Mouse (Mus musculus) neural tube, embryonic 15.5 days (tissue): ENCODE data around the gene Cpa5. TPM values are rescaled to one million over a fixed set of nuclear protein-coding genes. Genes with fewer than 3 reads are reported as not detected.

Source experiments
- ATAC-seq: fragments of 200-750 bp; cut with Nextera tagmentation; 2 replicates; pipeline ENCODE4 v1.8.0; 2017; ENCODE audit warnings: mild to moderate bottlenecking, moderate TSS enrichment, moderate library complexity; ENCODE audit not compliant: low FRiP score
- H3K27ac ChIP-seq: fragments of 300-500 bp; sonication (generic); replicated peaks from 2 replicates; pipeline ENCODE4 v1.5.1; 2015; ENCODE audit warnings: mild to moderate bottlenecking, inconsistent platforms
- H3K27me3 ChIP-seq: fragments of 300-500 bp; sonication (generic); replicated peaks from 2 replicates; pipeline ENCODE4 v1.6.1; 2015; ENCODE audit warnings: inconsistent platforms
- H3K36me3 ChIP-seq: fragments of 300-500 bp; sonication (generic); 2 replicates; pipeline ENCODE4 v1.6.1; 2015; ENCODE audit warnings: inconsistent platforms
- H3K4me1 ChIP-seq: fragments of 300-500 bp; sonication (generic); 2 replicates; pipeline ENCODE4 v1.6.1; 2015; ENCODE audit warnings: inconsistent platforms
- H3K4me2 ChIP-seq: fragments of 300-500 bp; sonication (generic); 2 replicates; pipeline ENCODE4 v1.6.1; 2015; ENCODE audit warnings: inconsistent platforms, mild to moderate bottlenecking, moderate library complexity
- H3K4me3 ChIP-seq: fragments of 300-500 bp; sonication (generic); replicated peaks from 2 replicates; pipeline ENCODE4 v1.5.1; 2015; ENCODE audit warnings: mild to moderate bottlenecking, inconsistent platforms
- H3K9ac ChIP-seq: fragments of 300-500 bp; sonication (generic); replicated peaks from 2 replicates; pipeline ENCODE4 v1.6.1; 2015; ENCODE audit warnings: mild to moderate bottlenecking, inconsistent platforms
- H3K9me3 ChIP-seq: fragments of 300-500 bp; sonication (generic); replicated peaks from 2 replicates; pipeline ENCODE4 v1.6.1; 2016; ENCODE audit warnings: inconsistent platforms
- whole genome bisulfite sequencing: fragments of 180-500 bp; shearing (Covaris S2); methylation state at CpG from one replicate; pipeline ENCODE4 v1.1.7; 2015; ENCODE audit warnings: mixed read lengths; 5-methylcytosine and 5-hydroxymethylcytosine counted together
- polyA plus RNA-seq: library from polyadenylated mRNA; unstranded; fragments of >200 nt; fragmentation: Nextera tagmentation; extraction: Ambion mirVana; gene quantifications from 2 replicates; pipeline ENCODE4 v1.2.1, GENCODE M21; 2015

The Cpa5 gene
- polyA plus RNA-seq, 1 experiment from 2014 or later = not detected

- 29% methylated on average over 9 of the region's 9 CpGs for WGBS
- ATAC-seq = peak; percentile 68
- H3K4me3 ChIP-seq = no peak overlapping the region
- H3K27ac ChIP-seq = peak overlapping the region; percentile 85
- no peaks in the 10 kb centered on the region for H3K9me3 ChIP-seq
- peaks cover 56% of the 10 kb centered on the region for H3K4me1 ChIP-seq
- H3K27me3 ChIP-seq = no peaks in the 10 kb centered on the region
- H3K36me3 ChIP-seq = no peaks in the 10 kb centered on the region
- H3K4me2 ChIP-seq = peak overlapping the region; percentile 41
- H3K9ac ChIP-seq = peak overlapping the region; percentile 31; the same call in 1 of the 2 replicates
These were observed 64.0 kb downstream of the Cpa5 start for GRCm38 (mm10) chr6:30674714-30675280.

DNA sequence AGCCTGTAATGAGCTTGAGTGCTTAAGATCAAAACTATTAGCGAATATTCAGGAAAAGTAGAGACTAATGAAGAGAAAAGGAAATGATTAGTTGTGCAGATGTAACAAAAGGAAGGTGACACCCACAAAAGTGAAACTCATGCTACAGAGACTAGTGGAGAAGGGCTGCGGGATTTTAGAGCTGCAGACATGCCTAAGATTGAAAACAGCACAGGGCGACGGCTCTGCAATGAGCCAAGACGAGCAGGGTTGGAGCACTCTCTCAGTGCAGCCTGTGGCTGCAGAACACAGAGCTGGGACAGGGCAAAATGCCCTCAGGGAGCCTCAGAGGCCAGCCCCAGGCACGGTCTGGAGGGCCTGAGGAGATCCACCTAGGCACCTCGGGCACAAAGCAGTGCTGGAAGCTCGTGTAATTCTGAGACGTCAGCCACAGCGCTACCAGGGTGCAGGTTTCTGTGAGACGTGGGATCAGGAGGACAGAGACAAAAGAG, 64.5 kb downstream of the Cpa5 start:
- Histone ChIP-seq H3K9ac (peak overlapping the region; percentile 31), H3K4me3 (no peak overlapping the region), H3K4me2 (peak overlapping the region; percentile 41), H3K4me1 (peaks cover 56% of the 10 kb centered on the region), H3K27ac (peak overlapping the region; percentile 85), H3K36me3 (no peaks in the 10 kb centered on the region), H3K27me3 (no peaks in the 10 kb centered on the region), H3K9me3 (no peaks in the 10 kb centered on the region)
- ATAC-seq = peak; percentile 65
- WGBS = 13% methylated on average over 11 of the region's 11 CpGs

DNA sequence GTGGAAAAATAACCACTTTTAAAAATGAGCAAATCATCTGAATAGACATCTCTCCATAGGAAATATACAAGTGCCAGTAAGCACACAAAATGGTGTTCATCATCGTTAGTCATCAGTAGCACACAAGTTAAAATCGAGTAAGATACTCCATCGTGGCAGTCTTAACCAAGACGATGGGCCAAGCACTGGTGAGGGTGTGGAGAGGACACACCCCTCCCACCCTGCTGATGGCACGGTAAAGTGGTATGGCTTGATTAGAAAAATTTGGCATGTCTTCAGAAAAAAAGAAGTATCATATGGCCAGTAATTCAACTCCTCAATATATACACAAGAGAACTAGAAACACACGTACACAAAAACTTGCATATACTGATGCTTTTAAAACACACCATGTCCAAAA, 65.7 kb downstream of the Cpa5 start:
- H3K27me3 ChIP-seq = no peaks in the 10 kb centered on the region
- no peaks in the 10 kb centered on the region for H3K9me3 ChIP-seq
- no peak overlapping the region for H3K9ac ChIP-seq
- no peak overlapping the region for H3K4me3 ChIP-seq
- no peak overlapping the region for H3K4me2 ChIP-seq
- H3K4me1 ChIP-seq = peaks cover 54% of the 10 kb centered on the region
- 89% methylated on average over 6 of the region's 6 CpGs for WGBS
- no peak for ATAC-seq
- H3K36me3 ChIP-seq = no peaks in the 10 kb centered on the region
- H3K27ac ChIP-seq = no peak overlapping the region; the same call in 1 of the 2 replicates

DNA sequence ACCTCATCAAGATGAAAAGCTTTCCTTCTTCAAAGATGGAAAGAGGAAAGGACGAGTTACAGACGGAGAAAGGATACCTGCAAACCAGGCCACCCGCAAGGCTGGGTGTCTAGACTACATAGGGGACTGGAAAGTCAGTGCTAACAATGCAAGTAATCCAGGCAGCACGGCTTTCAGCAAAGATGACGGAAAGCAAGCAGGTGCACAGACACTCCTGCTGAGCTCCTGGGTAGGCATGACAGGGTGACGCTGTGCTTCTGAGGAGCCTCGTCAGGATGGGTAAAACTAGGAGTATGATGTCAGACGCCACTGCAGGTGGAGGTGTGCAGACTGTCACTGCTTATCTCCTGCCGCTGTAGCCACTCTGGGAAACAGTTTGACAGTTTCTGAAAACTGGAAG, 66.8 kb downstream of the Cpa5 start:
- no peak for ATAC-seq
- Histone ChIP-seq H3K36me3 (no peaks in the 10 kb centered on the region), H3K4me3 (no peak overlapping the region), H3K4me2 (no peak overlapping the region), H3K9me3 (no peaks in the 10 kb centered on the region), H3K27me3 (no peaks in the 10 kb centered on the region), H3K4me1 (peaks cover 53% of the 10 kb centered on the region), H3K9ac (no peak overlapping the region), H3K27ac (no peak overlapping the region)
- 79% methylated on average over 9 of the region's 9 CpGs for WGBS

DNA sequence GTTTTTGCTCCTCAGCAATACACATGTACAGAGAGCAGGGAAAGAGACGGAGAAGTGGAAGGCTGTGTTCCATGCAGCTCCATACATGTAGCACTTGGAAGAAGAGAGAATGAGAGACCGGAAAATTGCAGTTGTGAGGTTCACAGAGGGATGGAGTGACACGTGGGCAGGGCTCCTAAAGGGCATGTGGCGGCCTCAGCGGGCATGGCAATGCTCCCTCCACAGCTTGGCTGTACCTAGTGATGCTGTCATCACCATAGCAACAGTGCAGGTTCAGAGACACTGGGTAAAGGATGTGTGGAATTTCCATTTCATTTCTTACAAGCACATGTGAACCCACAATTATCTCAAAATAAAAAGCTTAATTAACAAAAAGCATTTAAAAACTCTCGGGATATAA, 67.7 kb downstream of the Cpa5 start:
- 27% methylated on average over 6 of the region's 6 CpGs for WGBS
- Histone ChIP-seq H3K4me3 (no peak overlapping the region), H3K36me3 (no peaks in the 10 kb centered on the region), H3K27me3 (no peaks in the 10 kb centered on the region), H3K9me3 (no peaks in the 10 kb centered on the region), H3K4me1 (peaks cover 48% of the 10 kb centered on the region), H3K27ac (peak overlapping the region; percentile 66), H3K9ac (peak overlapping the region; percentile 10; the same call in 1 of the 2 replicates), H3K4me2 (no peak overlapping the region)
- peak; percentile 71 for ATAC-seq

- no peak overlapping the region for H3K9ac ChIP-seq
These were observed 68.8 kb downstream of the Cpa5 start for GRCm38 (mm10) chr6:30679567-30679966.

DNA sequence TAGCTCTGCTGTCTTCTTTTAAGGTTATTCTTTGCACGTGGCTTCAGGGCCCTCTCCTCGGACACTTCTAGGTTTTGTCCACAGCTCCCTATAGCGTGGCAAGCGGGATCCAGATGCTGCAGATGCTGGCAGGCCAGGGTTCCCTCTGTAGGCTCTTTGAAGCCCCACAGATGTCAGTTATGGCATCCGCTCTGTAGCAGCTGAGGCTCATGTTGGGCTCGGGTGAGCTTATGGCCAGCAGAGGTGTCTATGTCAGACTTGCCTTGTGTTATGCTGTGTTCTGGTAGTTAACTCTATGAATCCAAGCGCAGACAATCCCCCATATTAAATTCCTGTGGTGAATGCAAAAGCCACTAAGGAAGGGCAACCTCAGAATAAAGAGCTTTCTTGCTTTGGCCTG, 69.6 kb downstream of the Cpa5 start:
- WGBS = 85% methylated on average over 7 of the region's 7 CpGs
- Histone ChIP-seq H3K4me3 (no peak overlapping the region), H3K9ac (no peak overlapping the region), H3K9me3 (no peaks in the 10 kb centered on the region), H3K4me2 (no peak overlapping the region), H3K4me1 (peaks cover 28% of the 10 kb centered on the region), H3K27ac (no peak overlapping the region), H3K36me3 (no peaks in the 10 kb centered on the region), H3K27me3 (no peaks in the 10 kb centered on the region)
- no peak for ATAC-seq

More at GRCm38 (mm10) chr6:30679567-30679966, 68.8 kb downstream of the Cpa5 start:
- Histone ChIP-seq H3K9me3 (no peaks in the 10 kb centered on the region), H3K4me3 (no peak overlapping the region), H3K4me1 (peaks cover 37% of the 10 kb centered on the region), H3K4me2 (no peak overlapping the region), H3K27me3 (no peaks in the 10 kb centered on the region), H3K27ac (no peak overlapping the region), H3K36me3 (no peaks in the 10 kb centered on the region)
- no peak for ATAC-seq
- WGBS = 57% methylated on average over 5 of the region's 5 CpGs

Other genes starting within 250 kb of the Cpa5 start
- gene Zc3hc1, start 220.0 kb upstream of the Cpa5 start, polyA plus RNA-seq = 56.2 and 59.2 TPM in 2 replicates
- gene Klhdc10, start 209.1 kb upstream of the Cpa5 start, polyA plus RNA-seq = 27.6 and 29.4 TPM in 2 replicates
- gene Tmem209, start 101.2 kb upstream of the Cpa5 start, polyA plus RNA-seq = 21.1 and 29.6 TPM in 2 replicates
- not detected in 2 replicates for gene Ssmem1, start 101.2 kb upstream of the Cpa5 start, polyA plus RNA-seq
- 11.3 and 20.3 TPM in 2 replicates for gene Cpa2, start 69.4 kb upstream of the Cpa5 start, polyA plus RNA-seq
- gene Cpa4, start 42.6 kb upstream of the Cpa5 start, polyA plus RNA-seq = 0.54 and 0.75 TPM in 2 replicates
- gene Cpa1, start 28.2 kb downstream of the Cpa5 start, polyA plus RNA-seq = 0.50 and 7.6 TPM in 2 replicates
- gene Cep41, start 82.7 kb downstream of the Cpa5 start, polyA plus RNA-seq = 10.7 and 11.6 TPM in 2 replicates
- gene Mest, start 112.5 kb downstream of the Cpa5 start, polyA plus RNA-seq = 378 and 417 TPM in 2 replicates